Mouse (Mus musculus): Measurements from ENCODE around the gene Slc9a9.

- no peak for TF ChIP-seq GATA1 (IDR thresholded peaks at IDR 0.05; ENCODE audit: low read length)
- no peak for TF ChIP-seq TAL1 (IDR thresholded peaks at IDR 0.05; ENCODE audit: low read length)
Measured at GRCm38 (mm10) chr9:95161699-95162098, 492.0 kb downstream of the Slc9a9 start.
